Mouse (Mus musculus): Measurements from ENCODE around the gene Gm21852. TPM values are rescaled to one million over a fixed set of nuclear protein-coding genes. Genes with fewer than 3 reads are reported as not detected.
"Not testable (repeated sequence)": the region's sequence is repeated elsewhere in the genome, so short reads cannot be mapped to it uniquely, and the experiment has no call there.

The Gm21852 gene
- total RNA-seq (2017): not detected in 2 replicates

GRCm38 (mm10) chrY:40651896-40652295 lies at the start of gene Gm21852:
Gene Gm21852, minus strand, starts transcription at chrY:40651996.
- ATAC-seq (replicated peaks; ENCODE audit: low read depth, poor library complexity, severe bottlenecking): not testable (repeated sequence)

Other genes starting within 250 kb of the Gm21852 start
- gene Gm21797, start 123.8 kb upstream of the Gm21852 start, total RNA-seq (2017): not detected in 2 replicates
- not detected in 2 replicates for gene Gm20795, start 152.9 kb upstream of the Gm21852 start, total RNA-seq (2017)

Data from common myeloid progenitor, adult 5-6 weeks (primary cell).